Mouse (Mus musculus) CH12.LX (cell line): Measurements from ENCODE around the gene Lrmda.

ENCODE experiments used
- CHD1 ChIP-seq: IDR thresholded peaks from 2 replicates; pipeline ENCODE4 v1.6.1; 2012; ENCODE audit warnings: low read depth, low read length, improper control_type of control experiment, inconsistent platforms
- CHD2 ChIP-seq: IDR thresholded peaks from 2 replicates; pipeline ENCODE4 v1.6.1; 2011; ENCODE audit warnings: low read length, improper control_type of control experiment
- CTCF ChIP-seq, 2 experiments: IDR thresholded peaks in 1 of 2; conservative IDR thresholded peaks in 1 of 2; 2 replicates each; pipeline ENCODE4 v1.5.1; 2011 to 2012; ENCODE audit warnings: low read depth in 2 of 2, low read length in 2 of 2, improper control_type of control experiment in 1 of 2, inconsistent platforms in 1 of 2, mild to moderate bottlenecking in 1 of 2, moderate library complexity in 1 of 2
- ELF1 ChIP-seq: IDR thresholded peaks from 2 replicates; pipeline ENCODE4 v1.6.1; 2014; ENCODE audit warnings: low read depth, mild to moderate bottlenecking, inconsistent platforms, low read length, improper control_type of control experiment
- EP300 ChIP-seq: IDR thresholded peaks from 2 replicates; pipeline ENCODE4 v1.6.1; 2011; ENCODE audit warnings: low read length, improper control_type of control experiment
- JUND ChIP-seq: conservative IDR thresholded peaks from 2 replicates; pipeline ENCODE4 v1.6.1; 2011; ENCODE audit warnings: low read depth, low read length, improper control_type of control experiment
- MAFK ChIP-seq: IDR thresholded peaks from 2 replicates; pipeline ENCODE4 v1.6.1; 2011; ENCODE audit warnings: low read length, improper control_type of control experiment; ENCODE audit not compliant: insufficient replicate concordance
- POLR2A ChIP-seq: IDR thresholded peaks from 2 replicates; pipeline ENCODE4 v1.6.1; 2011; ENCODE audit warnings: low read depth, mild to moderate bottlenecking, improper control_type of control experiment, low read length
- POLR2AphosphoS2 ChIP-seq: IDR thresholded peaks from 2 replicates; pipeline ENCODE4 v1.6.1; 2011; ENCODE audit warnings: low read depth, low read length, improper control_type of control experiment
- RCOR1 ChIP-seq: conservative IDR thresholded peaks from 2 replicates; pipeline ENCODE4 v1.6.1; 2012; ENCODE audit warnings: low read depth, mild to moderate bottlenecking, inconsistent platforms, low read length, improper control_type of control experiment
- SIN3A ChIP-seq: IDR thresholded peaks from 2 replicates; pipeline ENCODE4 v1.6.1; 2012; ENCODE audit warnings: low read length, improper control_type of control experiment, inconsistent platforms
- USF2 ChIP-seq: conservative IDR thresholded peaks from 2 replicates; pipeline ENCODE4 v1.6.1; 2011; ENCODE audit warnings: low read depth, low read length, improper control_type of control experiment
- ZC3H11A ChIP-seq: IDR thresholded peaks from 2 replicates; pipeline ENCODE4 v1.6.1; 2012; ENCODE audit warnings: low read depth, mild to moderate bottlenecking, inconsistent platforms, low read length, improper control_type of control experiment

GRCm38 (mm10) chr14:23084241-23084773 lies 1064.8 kb downstream of the Lrmda start:
- no peak for TF ChIP-seq ELF1
- TF ChIP-seq POLR2AphosphoS2, result no peak
- no peak for TF ChIP-seq EP300
- TF ChIP-seq CTCF (conservative IDR thresholded peaks at IDR 0.05 in 1 of 2, IDR thresholded peaks at IDR 0.05 in 1 of 2; ENCODE audit: low read depth in 2 of 2, low read length in 2 of 2), result no peak
- TF ChIP-seq SIN3A, result no peak
- no peak for TF ChIP-seq CHD2
- no peak for TF ChIP-seq ZC3H11A
- TF ChIP-seq CHD1, result no peak
- TF ChIP-seq MAFK, result no peak
- TF ChIP-seq RCOR1, result no peak
- TF ChIP-seq JUND, result no peak
- TF ChIP-seq USF2, result no peak
- no peak for TF ChIP-seq POLR2A
